Mouse (Mus musculus) heart, embryonic 13.5 days (tissue): ENCODE data around the gene Apoc2. TPM values are rescaled to one million over a fixed set of nuclear protein-coding genes. Genes with fewer than 3 reads are reported as not detected.
A peak's percentile ranks its signal among the peaks of the same experiment; 100 is the strongest.

Experiments
- ATAC-seq: fragments of 200-750 bp; cut with Nextera tagmentation; 2 replicates; pipeline ENCODE4 v1.8.0; 2017; ENCODE audit warnings: moderate TSS enrichment; ENCODE audit not compliant: insufficient number of reproducible peaks, low FRiP score, low TSS enrichment; ENCODE audit errors: extremely low read depth
- H3K27ac ChIP-seq: fragments of 300-500 bp; sonication (generic); replicated peaks from 2 replicates; pipeline ENCODE4 v1.5.1; 2015; ENCODE audit warnings: moderate library complexity, mild to moderate bottlenecking, inconsistent platforms
- H3K27me3 ChIP-seq: fragments of 300-500 bp; sonication (generic); replicated peaks from 2 replicates; pipeline ENCODE4 v1.6.1; 2015; ENCODE audit warnings: mild to moderate bottlenecking, inconsistent platforms
- H3K36me3 ChIP-seq: fragments of 300-500 bp; sonication (generic); 2 replicates; pipeline ENCODE4 v1.6.1; 2015; ENCODE audit warnings: mild to moderate bottlenecking, inconsistent platforms
- H3K4me1 ChIP-seq: fragments of 300-500 bp; sonication (generic); 2 replicates; pipeline ENCODE4 v1.6.1; 2015; ENCODE audit warnings: inconsistent platforms
- H3K4me2 ChIP-seq: fragments of 300-500 bp; sonication (generic); 2 replicates; pipeline ENCODE4 v1.6.1; 2015; ENCODE audit warnings: inconsistent platforms, mild to moderate bottlenecking, moderate library complexity
- H3K4me3 ChIP-seq: fragments of 300-500 bp; sonication (generic); 2 replicates; pipeline ENCODE4 v1.5.1; 2015; ENCODE audit warnings: moderate library complexity, mild to moderate bottlenecking, inconsistent platforms
- H3K9ac ChIP-seq: fragments of 300-500 bp; sonication (generic); 2 replicates; pipeline ENCODE4 v1.6.1; 2015; ENCODE audit warnings: inconsistent platforms, mild to moderate bottlenecking, moderate library complexity
- H3K9me3 ChIP-seq: fragments of 300-500 bp; sonication (generic); 2 replicates; pipeline ENCODE4 v1.6.1; 2016; ENCODE audit warnings: inconsistent platforms
- WGBS: fragments of 180-500 bp; shearing (Covaris S2); methylation state at CpG from one replicate; pipeline ENCODE4 v1.1.7; 2015; ENCODE audit warnings: mixed read lengths; 5-methylcytosine and 5-hydroxymethylcytosine counted together
- polyA plus RNA-seq: library from polyadenylated mRNA; unstranded; fragments of >200 nt; fragmentation: Nextera tagmentation; extraction: Ambion mirVana; gene quantifications from 2 replicates; pipeline ENCODE4 v1.2.1, GENCODE M21; 2015

Apoc2 gene
- polyA plus RNA-seq, 1 experiment from 2014 or later = 3.6 TPM

DNA sequence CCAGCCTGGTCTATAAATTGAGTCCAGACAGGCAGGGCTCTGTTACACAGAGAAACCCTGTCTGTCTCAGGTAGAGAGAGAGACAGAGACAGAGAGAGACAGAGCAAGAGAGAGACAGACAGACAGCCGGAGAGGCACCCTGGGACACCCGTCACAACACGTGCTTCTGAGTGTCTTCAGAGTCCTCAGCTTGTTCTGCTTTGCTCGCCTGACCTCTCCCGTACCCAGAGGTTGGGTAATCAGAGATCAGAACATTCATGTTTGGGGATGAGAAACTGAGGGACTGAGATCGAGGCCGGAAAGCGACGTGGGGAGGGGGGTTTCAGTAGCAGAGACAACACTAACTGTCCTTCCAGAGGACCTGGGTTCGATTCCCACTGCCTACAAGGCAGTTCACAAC lies 1.9 kb downstream of the Apoc2 start:
- Histone ChIP-seq H3K4me3 (no peak overlapping the region), H3K27ac (no peak overlapping the region), H3K4me2 (no peak overlapping the region), H3K9me3 (no peaks in the 10 kb centered on the region), H3K27me3 (no peaks in the 10 kb centered on the region), H3K4me1 (no peaks in the 10 kb centered on the region), H3K36me3 (no peaks in the 10 kb centered on the region), H3K9ac (no peak overlapping the region)
- no peak for ATAC-seq
- 74% methylated on average over 10 of the region's 10 CpGs for WGBS

DNA sequence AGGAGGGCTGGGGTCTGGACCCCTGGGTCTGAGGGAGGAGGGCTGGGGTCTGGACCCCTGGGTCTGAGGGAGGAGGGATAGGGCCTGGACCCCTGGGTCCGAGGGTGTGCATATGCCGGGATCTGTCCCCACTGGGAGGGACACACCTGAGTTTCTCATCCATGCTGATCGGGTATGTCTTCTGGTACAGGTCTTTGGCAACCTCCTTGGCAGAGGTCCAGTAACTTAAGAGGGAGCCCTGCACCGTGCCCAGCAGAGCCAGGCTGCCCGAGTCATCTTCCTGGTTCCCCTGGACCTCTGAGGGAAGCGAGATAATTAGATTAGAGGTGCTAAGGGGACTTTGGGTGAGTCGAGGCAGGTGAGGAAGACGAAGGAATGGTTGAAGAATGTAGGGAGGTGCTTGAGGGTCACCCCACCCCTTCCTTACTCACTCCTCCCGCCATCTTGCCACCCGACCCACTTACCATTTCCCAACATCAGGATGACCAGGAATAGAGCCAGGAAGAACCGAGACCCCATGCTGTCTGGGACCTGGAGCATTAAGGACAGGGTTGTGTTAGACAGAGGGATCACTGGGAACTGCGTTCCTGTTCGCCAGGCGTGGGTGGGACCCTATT lies 4.5 kb downstream of the Apoc2 start:
- no peak overlapping the region for H3K4me3 ChIP-seq
- H3K4me1 ChIP-seq = peaks cover 7% of the 10 kb centered on the region
- no peaks in the 10 kb centered on the region for H3K27me3 ChIP-seq
- WGBS = 54% methylated on average over 14 of the region's 14 CpGs
- no peaks in the 10 kb centered on the region for H3K9me3 ChIP-seq
- no peaks in the 10 kb centered on the region for H3K36me3 ChIP-seq
- H3K4me2 ChIP-seq = no peak overlapping the region
- ATAC-seq = no peak
- H3K27ac ChIP-seq = no peak overlapping the region
- no peak overlapping the region for H3K9ac ChIP-seq

DNA sequence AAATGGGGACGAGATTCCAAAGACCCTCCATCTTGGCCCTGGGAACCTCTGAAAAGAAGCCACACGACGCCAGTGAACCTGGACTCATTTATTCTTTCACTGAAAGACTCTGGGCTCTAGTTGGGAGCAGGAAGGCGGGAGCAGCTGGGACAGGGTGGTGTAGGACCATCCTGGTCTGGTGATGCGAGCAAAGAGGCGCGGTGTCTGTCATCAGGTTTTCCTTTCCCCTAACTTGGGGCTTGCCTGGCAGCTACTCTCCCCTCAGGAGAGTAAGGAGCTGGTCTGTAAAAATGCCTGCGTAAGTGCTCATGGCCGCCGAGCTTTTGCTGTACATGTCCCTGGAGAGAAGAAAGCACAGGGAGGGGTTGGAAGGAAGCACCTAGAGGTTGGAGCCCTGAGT lies 6.2 kb downstream of the Apoc2 start:
- H3K27me3 ChIP-seq = no peaks in the 10 kb centered on the region
- WGBS = 65% methylated on average over 10 of the region's 10 CpGs
- peaks cover 7% of the 10 kb centered on the region for H3K4me1 ChIP-seq

DNA sequence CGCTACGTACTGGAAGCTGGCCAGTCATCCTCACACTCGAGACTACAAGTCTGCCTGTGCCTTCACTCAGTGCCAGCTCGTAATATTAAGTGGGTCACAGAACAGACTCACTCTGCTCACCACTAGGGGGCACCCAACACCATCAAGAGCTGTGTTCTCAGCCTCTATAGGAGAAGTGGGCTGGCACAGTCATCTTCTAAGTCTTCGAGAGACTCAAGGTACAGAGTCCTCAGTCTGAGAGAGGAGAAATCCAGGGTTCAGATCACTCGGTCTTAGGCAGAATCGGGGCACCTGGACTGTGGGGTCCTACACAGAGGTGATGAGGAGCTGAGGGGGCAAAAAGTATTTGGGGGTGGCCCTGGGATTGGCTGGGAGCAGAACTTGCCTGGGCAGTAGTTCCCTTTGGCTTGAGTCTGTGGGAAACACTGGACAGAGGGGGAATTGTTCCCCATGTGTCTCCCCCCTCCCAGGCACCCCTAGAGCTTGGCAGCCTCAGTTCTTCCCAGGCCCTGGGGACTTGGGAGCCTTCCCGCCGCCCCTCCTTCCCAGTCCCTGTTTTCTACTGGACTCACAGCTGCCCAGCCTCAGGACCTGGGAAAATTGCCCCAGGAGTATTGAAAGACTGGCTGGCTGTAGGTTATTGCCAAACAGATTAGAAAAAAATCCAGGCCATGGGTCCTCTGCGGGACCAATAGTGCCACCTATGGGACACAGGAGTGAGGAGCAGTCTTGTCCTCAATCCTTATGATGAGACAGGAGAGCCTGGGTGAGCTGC lies 8.6 kb downstream of the Apoc2 start:
- 8% methylated on average over 10 of the region's 10 CpGs for WGBS
- peak overlapping the region; percentile 70 for H3K27ac ChIP-seq
- H3K9ac ChIP-seq = peak overlapping the region; percentile 73
- peak overlapping the region; percentile 56 for H3K4me2 ChIP-seq
- peak; percentile 55 for ATAC-seq
- H3K4me3 ChIP-seq = peak overlapping the region; percentile 24
- H3K4me1 ChIP-seq = peaks cover 16% of the 10 kb centered on the region
- H3K36me3 ChIP-seq = no peaks in the 10 kb centered on the region
- no peaks in the 10 kb centered on the region for H3K9me3 ChIP-seq
- H3K27me3 ChIP-seq = no peaks in the 10 kb centered on the region

More for the DNA sequence above, 6.2 kb downstream of the Apoc2 start:
- Histone ChIP-seq H3K4me2 (no peak overlapping the region), H3K36me3 (no peaks in the 10 kb centered on the region), H3K4me3 (no peak overlapping the region), H3K27ac (no peak overlapping the region), H3K9me3 (no peaks in the 10 kb centered on the region), H3K9ac (no peak overlapping the region)
- ATAC-seq = no peak

DNA sequence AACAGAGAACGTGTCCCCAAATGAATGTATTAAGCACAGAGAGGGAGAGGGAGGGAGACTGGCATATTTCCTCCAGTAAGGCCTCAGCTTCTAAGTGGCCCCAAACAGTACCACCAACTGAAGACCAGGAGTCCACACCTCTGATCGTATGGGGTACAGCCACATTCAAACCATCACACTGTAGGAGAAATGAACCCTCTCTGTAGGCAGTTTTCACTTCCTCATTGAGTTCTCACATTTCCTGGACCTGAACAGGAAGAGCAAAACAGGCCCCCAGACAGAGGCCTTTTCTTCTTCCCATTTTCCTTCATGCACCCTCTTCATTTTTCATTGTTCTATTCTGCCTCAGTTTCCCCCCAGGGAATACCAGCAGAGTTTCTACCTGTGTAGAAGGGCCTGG lies 10.3 kb downstream of the Apoc2 start:
- H3K4me1 ChIP-seq = peaks cover 33% of the 10 kb centered on the region
- H3K36me3 ChIP-seq = peaks cover 3% of the 10 kb centered on the region; the same call in 1 of the 2 replicates
- no peak overlapping the region for H3K27ac ChIP-seq
- H3K4me3 ChIP-seq = no peak overlapping the region
- H3K9me3 ChIP-seq = no peaks in the 10 kb centered on the region
- H3K27me3 ChIP-seq = no peaks in the 10 kb centered on the region
- H3K9ac ChIP-seq = no peak overlapping the region
- ATAC-seq = no peak
- no peak overlapping the region for H3K4me2 ChIP-seq
- WGBS = 73% methylated on average over 2 of the region's 2 CpGs

DNA sequence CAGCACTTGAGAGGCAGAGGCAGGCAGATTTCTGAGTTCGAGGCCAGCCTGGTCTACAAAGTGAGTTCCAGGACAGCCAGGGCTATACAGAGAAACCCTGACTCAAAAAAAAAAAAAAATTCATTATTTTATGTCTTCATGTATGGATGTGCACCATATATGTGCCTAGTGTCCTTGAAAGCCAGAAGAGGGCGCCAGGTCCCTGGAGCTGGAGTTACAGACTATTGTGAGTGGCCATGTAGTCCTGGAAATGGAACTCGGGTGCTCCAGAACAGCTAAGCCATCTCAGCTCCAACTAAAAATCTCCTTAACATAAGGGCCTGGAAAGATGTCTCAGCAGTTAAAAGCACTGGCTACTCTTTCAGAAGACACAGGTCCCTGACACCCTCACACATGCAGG lies 11.0 kb downstream of the Apoc2 start:
- Histone ChIP-seq H3K27ac (no peak overlapping the region), H3K9ac (no peak overlapping the region), H3K4me2 (no peak overlapping the region), H3K9me3 (no peaks in the 10 kb centered on the region), H3K4me1 (peaks cover 40% of the 10 kb centered on the region), H3K36me3 (peaks cover 10% of the 10 kb centered on the region), H3K27me3 (no peaks in the 10 kb centered on the region), H3K4me3 (no peak overlapping the region)
- ATAC-seq = no peak
- 57% methylated on average over 3 of the region's 3 CpGs for WGBS

DNA sequence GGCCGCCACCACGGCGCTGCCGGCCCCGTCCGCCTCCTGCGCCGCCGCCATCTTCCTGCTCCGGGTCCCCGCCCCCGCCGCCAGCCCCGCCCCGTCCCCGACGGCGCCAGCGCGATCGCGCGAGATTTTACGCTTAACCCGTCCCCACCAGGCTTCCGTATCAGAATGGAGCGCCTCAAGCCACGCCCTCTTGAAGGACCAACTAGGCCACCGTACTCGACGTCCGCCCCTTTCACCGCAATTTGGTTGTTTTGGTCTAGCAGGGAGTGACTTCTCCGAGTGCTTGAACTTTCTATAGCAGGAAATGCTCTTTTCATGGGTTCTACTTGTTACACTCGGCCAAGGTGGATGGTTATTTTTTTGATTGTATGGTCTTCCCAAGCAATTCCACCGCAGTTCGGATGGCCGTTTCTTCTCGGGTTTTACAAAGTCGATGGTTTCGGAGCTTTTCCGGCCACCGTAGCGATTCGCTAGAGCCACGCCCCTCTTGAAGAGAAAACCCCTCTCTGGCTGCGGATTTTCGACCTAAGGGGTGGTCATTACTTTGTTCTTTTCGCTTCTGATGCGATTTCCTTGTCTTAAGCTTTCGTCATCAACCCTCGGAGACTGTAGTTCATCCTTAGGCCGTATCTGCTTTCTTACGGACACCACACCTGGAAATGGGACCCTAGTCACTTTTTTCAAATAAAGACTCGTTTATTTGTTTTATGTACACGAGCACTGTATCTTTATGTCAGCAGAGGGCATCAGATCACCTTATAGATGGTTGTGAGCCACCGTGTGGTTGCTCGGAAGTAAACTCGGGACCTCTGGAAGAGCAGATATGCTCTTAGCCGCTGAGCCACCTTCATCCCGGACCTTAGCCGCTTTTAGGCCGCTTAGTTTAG lies 12.5 kb downstream of the Apoc2 start, which contains the start of gene Clptm1:
Gene Clptm1, minus strand, starts transcription at position 79 of the 887 bp plus-strand sequence.
- H3K4me1 ChIP-seq = peaks cover 40% of the 10 kb centered on the region
- H3K27ac ChIP-seq = peak within 1 kb of the TSS; percentile 94
- peak; percentile 84 for ATAC-seq
- peak within 1 kb of the TSS; percentile 99 for H3K9ac ChIP-seq
- H3K9me3 ChIP-seq = no peaks in the 10 kb centered on the region
- peak within 1 kb of the TSS; percentile 85 for H3K4me2 ChIP-seq
- under 1% methylated on average over 62 of the region's 63 CpGs for WGBS
- peak within 1 kb of the TSS; percentile 100 for H3K4me3 ChIP-seq
- no peaks in the 10 kb centered on the region for H3K27me3 ChIP-seq
- H3K36me3 ChIP-seq = peaks cover 22% of the 10 kb centered on the region

DNA sequence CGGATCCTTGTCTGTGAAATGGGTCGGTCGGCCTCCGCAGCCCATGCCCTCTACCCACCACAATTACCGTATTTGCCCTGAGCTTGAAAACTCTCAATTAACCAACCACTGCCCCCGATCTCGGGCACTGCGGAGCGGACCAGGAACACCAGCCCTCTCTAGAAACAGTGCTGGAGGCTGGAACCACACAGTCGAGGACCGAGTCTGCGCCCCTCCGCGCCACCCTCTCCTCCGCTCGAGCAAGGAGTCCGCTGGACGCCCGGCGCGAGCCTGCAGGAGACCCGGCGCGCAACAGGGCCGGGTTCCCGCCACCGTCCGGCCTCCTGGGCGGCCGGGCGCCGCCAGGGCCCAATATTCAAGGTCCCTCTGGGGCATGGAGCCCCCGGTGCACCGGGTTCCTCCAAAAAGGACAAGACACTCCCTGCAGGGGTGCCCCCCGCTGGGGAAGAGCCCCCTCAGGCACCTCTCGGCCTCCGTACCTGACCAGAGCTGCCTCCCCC lies 13.2 kb downstream of the Apoc2 start:
- Histone ChIP-seq H3K9ac (peak overlapping the region; percentile 99), H3K4me1 (peaks cover 39% of the 10 kb centered on the region), H3K27ac (peak overlapping the region; percentile 94), H3K4me3 (peak overlapping the region; percentile 100), H3K36me3 (peaks cover 28% of the 10 kb centered on the region), H3K4me2 (peak overlapping the region; percentile 85), H3K9me3 (no peaks in the 10 kb centered on the region), H3K27me3 (no peaks in the 10 kb centered on the region)
- ATAC-seq = peak; percentile 47
- WGBS = under 1% methylated on average over 37 of the region's 37 CpGs

DNA sequence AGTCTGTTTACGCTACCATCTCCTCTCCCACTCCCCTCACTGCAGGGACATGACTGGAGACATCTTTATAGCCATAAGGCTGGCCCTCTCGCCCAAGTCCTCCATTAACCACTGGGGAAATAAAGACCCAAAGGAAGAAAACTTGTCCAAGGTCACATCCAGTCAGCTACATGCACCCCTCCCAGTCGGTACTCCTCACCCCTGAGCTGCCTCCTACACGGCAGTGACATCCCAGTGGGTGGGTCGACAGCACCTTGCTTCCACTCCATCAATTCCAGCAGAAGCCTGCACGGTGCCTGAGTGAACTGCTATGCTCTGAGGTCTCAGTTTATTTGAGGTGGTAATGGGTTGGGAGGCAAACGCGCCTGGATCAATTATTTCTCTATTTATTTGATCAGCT lies 13.8 kb downstream of the Apoc2 start:
- no peak for ATAC-seq
- no peak overlapping the region for H3K27ac ChIP-seq
- WGBS = 12% methylated on average over 8 of the region's 8 CpGs

DNA sequence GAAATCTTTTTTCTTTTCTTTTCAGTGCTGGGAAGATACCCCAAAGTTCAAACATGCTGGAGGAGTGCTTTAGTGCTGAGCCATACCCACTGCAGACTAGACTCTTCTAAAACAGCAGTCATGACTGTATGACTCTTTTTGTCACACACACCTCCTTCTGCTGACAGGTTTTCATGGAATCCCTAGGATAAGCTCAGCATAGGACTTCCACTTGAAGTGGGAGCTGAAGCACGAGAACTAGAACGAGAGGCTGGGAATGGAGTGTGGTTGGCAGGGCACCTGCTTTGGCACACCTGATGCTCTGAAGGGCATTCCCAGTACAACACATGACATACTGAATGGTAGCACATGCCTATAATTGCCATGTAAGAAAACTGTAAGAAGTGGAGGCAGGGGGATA lies 25.1 kb downstream of the Apoc2 start:
- Histone ChIP-seq H3K27ac (0 out of 2 replicates have a peak overlapping the region, but pooled peaks have one; percentile 43), H3K4me3 (no peak overlapping the region), H3K4me1 (peaks cover 22% of the 10 kb centered on the region), H3K4me2 (no peak overlapping the region), H3K9me3 (no peaks in the 10 kb centered on the region), H3K9ac (no peak overlapping the region), H3K36me3 (peaks cover 84% of the 10 kb centered on the region), H3K27me3 (no peaks in the 10 kb centered on the region)
- no peak for ATAC-seq
- 45% methylated on average over 2 of the region's 2 CpGs for WGBS

More for the DNA sequence above, 13.8 kb downstream of the Apoc2 start:
- H3K4me2 ChIP-seq = peak overlapping the region; percentile 85
- no peaks in the 10 kb centered on the region for H3K9me3 ChIP-seq
- H3K9ac ChIP-seq = peak overlapping the region; percentile 99
- H3K27me3 ChIP-seq = no peaks in the 10 kb centered on the region
- H3K36me3 ChIP-seq = peaks cover 34% of the 10 kb centered on the region
- H3K4me3 ChIP-seq = peak overlapping the region; percentile 100
- peaks cover 33% of the 10 kb centered on the region for H3K4me1 ChIP-seq
